Mouse (Mus musculus) spleen, postnatal 14 days (tissue): Measurements from ENCODE around the gene Smim8.
A peak's percentile ranks its signal among the peaks of the same experiment; 100 is the strongest.
"Not testable (repeated sequence)": the region's sequence is repeated elsewhere in the genome, so short reads cannot be mapped to it uniquely, and the experiment has no call there.

ENCODE experiments used
- DNase-seq, 2 experiments: peaks; one replicate each; pipeline ENCODE4 v3.0.0; 2021 to 2022; ENCODE audit warnings: low spot score in 2 of 2

The Smim8 gene

DNA sequence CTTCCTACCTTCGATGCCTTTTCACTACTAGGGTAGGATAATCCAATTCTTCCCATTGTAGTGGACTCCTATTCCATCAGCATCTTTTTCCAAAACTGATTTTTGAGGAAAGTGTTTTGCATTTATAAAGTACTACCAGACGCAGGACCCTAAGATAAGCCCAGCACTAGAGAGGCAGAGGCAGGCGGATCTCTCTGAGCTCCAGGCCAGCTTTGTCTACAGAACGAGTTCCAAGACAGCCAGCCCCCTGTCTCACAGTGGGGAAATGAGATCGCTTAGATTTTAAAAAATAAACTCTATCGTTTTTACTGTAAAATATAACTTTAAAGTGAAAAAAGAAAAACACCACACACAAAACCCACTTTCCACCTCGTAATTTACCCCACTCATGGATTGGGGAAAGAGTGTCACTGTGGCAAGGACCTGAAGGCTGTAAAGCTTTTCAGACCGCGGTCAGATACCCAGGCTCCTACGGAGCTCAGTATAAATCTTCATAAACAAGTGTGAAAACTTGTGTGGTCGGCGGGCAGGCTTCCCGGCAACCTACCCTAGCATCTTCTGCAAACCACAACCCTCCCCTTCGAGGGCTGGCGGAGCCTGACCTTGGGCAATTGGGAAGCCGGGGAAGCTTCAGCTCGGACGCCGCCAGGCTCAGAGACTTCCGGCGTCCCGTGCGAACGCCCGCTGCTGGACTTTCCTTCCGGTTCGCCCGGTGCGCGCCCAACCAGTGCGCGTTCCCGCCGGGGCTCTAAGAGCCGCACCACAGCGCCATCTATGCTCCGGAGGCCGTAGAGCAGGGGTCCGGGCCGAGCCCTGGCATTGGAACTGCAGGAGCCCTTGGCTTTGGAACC lies at the start of gene Smim8:
TSS of gene Smim8 (minus strand) at position 747 of the 851 bp plus-strand sequence.
- DNase-seq: peak; percentile 84 to 91

DNA sequence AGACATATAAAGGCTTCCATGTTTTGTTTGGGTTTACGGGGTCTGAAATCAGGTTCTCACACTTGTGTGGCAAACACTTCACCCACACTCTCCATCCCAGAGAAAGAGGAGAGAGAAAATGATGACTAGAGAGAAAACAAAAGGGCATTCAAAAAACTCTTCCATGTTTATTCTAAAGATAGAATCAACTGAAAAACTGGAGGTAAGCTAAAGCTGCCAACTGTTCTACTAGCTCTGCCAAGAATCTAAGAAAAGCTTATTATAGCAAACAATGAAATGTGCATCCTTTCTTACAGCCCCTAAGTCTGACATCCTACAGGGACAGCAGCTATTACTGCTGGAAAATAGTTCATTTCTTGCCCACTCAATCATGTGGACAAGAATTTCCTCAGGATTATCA lies 45.7 kb upstream of the Smim8 start:
- no peak for DNase-seq

DNA sequence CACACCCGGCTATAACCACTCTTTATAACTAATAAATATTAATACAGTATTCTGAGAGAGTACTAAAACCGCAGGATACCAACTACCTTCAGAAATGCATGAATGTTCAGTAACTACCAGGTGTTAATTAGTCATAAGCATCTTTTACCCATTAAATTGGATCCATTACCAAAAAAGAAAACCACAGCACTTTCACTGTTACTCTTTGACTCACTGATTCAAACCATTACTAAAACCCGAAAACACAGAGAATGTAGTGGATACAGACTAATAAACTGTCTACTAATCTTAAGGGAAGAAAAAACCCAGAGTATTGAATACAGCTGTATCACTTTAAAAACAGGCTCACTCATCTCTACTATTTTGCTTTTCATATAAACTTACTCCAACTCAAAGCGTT lies 41.7 kb upstream of the Smim8 start:
- DNase-seq: no peak

DNA sequence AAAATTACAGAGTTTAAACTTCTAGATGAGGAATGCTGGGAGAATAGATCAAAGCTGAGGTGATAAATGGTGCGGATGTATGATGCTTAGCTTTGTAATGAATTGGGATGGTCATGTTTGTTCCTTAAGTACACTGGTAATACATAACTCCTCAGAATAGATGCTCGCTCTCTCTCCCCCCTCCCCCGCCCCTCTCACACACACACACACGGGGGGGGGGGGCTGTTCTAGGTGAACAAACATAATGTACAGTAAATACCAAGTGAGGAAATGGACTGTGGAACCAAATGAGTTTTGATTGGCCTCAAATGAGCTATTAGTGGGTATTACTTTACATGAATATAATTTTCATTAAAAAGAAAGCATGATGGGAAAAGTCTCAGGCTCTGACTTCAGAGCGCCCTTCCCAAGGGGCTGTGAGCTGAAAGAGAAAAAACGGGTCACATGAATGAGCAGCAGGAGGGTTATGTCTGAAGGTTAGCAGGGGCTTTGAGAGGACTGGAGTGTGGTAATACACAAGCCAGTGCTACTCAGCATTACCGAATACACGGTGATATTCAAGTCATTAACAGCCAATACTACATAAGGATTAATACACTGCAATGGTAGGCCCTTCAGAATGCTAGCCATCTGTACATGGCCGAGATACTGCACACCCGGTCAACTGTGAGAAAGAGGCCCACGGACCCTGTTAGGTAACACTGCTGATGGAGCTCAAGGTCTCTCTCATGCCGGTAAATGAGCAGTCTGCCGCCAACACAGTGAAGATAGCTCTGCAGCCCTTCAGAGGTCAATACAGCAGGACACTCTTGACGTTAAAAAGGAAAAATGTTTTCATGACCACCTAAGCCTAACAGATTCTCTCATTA lies 23.2 kb upstream of the Smim8 start:
- no peak for DNase-seq

DNA sequence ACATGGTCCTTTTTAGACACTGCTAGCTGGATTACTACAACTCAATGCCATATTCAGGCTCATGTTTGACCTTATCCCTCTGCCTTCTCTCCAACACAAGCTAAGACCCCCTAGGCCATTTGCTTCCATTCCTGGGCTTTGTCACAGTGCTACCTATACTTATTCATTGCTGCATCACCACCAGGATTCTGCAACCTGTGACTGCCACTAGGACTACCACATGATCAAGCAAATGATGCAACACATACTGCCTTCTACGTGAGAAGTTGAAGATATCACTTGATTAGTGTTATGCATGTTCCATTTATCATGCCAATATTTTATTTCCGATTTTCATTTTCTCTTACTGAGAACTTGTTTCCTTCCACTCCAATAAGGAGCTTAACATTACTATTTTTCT lies 19.8 kb upstream of the Smim8 start:
- no peak for DNase-seq

DNA sequence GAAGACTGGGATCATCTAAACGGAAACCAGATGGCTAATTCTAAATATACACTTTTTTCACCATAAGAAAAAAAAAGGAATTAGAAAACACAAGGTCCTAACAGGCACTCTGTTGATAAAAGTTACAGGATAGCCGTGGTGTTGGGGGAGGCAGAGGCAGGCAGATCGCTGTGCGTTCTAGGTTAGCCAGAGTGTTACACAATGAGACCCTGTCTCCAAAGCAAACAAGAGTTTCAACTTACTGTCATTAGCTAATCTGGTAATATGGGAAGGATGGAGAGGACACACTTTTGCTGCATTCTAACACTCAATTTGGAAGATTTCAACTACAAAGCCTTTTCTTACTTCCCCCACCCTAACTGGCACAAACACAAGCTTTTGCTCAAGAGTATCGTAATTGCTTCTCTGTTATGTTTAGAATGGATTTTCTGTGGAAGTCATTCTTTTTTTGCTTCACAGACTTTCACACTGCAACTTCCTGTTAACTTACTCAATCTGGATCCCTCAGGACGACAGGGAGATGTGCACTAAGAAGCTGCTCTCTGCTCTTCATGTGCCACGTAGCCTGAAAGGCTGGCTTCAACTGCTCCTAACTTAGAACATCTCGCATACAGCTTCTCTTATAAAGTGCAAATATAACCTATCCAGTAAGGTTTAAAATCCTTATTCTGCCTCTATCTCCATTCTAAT lies 19.2 kb upstream of the Smim8 start:
- DNase-seq: no peak

DNA sequence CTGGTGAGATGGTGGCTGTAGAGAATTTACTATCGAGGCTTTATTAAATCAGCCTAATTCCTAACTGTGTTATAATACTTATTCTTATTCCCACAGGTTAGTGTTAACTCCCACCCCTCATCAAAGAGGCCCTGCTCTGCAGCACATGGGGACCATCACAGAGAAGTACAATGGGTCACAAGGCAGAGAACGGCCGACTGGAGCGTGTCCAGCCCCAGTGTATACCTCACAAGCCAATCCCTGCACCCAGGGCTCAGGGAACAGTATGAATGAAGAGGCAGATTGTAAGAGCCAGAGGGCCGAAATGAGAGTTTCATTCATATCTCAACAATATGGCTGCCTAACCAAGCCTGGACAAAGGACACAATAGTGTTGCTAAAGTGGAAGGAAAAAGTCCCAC lies 18.1 kb upstream of the Smim8 start:
- DNase-seq: no peak

DNA sequence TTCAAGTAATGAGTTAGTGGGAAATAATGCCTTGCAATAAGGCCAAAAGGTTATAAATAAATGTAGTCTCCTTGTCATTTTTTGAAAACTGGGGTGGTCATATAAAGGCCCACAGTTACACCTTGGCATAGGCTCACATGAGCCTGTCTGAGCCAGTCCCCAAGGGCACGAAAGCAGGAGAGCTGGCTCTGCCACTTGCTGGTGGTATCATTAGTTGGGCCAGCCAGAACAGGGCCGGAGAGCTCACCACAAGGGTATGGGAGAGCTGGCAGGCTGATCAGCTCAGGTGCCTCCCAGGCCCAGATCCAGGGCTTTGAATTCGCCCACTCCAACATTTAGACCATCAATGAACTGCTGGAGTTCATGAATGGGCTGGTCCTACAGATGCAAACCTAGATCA lies 8.3 kb upstream of the Smim8 start:
- no peak for DNase-seq

DNA sequence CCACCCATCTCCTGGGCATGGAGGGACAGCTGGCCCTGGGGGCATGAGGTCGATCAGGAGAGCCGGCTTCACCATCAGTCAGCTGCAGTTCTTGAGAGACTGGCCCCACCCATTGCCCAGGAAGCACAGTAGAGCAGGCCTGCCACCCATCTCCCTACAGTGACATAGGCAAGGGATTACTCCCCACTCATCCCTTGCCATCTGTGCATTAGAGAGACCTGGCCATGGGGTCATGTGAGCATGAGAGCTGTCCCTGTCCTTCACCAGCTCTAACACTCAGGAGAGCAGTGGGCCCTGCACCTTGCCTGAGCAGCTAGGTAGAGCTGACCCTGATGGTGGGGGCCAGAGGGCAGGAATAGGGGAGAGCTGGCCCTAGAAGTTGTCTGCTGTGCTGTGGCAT lies 7.4 kb upstream of the Smim8 start:
- DNase-seq: no peak

DNA sequence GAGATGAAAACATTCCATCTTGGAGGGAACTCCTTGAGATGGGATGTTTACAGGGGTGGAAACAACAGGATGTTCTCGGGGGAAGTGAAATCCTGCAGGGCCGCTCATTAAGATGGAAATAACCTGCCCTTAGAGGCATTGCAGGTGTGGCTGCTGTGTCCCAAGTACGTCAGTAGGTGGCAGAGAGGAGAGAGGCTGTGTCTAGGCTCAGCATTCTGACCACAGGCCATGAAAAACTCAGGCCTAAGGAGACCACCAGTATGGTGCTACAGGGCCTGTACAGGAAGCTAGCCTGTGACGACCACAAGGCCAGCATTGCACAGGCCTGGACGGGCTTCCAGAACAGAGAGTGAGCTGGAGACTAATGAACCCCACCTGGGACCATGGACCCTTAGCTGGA lies 6.6 kb upstream of the Smim8 start:
- DNase-seq: no peak

DNA sequence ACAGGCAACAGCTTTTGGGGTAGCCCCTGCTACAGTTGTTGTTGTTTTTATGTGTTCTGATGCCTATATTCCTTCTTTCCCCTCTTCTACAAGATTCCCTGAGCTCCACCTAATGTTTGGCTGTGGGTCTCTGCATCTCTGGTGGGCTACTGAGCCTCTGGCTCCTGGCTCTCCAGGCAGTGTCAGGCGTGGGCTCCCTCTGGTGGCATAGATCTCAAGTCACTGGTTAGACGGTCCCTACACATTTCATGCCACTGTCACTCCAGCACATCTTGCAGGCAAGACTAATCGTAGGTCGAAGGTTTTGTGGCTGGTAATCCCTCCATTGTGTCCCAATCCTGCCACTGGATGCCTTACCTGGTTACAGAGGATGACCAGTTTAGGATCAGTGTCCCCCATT lies 4.5 kb upstream of the Smim8 start:
- no peak for DNase-seq

DNA sequence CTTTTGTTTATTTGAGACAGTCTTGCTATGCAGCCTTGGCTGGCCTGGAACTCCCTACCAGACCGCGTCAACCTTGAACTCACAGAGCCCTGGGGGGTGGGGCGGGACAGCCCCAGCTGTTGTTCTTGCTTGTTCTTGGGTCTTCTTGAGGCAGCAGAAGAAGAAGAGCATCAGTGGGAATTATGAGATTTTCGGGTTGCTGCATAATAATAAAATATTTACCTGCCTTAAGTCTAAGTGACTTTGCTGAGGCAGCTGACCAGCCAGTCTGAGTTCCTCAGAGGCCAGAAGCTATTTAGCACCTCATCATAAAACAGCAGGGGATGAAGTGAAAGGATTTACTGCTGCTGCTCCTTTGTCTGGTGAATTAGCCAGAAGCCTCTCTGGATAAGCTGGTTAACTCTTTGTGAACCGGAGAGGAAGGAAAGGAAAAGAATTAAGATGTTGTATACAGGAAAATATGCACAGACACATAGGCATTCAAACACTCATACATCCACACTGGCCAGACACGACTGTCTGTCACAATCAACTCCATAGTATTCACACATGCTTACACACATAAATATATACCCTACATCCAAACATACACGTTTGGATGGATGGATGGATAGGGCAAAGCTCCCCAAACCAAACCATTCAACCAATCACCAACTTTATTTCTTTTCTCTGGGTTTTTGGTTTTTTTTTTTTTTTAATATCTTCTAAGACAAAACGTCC lies 6.4 kb downstream of the Smim8 start:
- DNase-seq: no peak

DNA sequence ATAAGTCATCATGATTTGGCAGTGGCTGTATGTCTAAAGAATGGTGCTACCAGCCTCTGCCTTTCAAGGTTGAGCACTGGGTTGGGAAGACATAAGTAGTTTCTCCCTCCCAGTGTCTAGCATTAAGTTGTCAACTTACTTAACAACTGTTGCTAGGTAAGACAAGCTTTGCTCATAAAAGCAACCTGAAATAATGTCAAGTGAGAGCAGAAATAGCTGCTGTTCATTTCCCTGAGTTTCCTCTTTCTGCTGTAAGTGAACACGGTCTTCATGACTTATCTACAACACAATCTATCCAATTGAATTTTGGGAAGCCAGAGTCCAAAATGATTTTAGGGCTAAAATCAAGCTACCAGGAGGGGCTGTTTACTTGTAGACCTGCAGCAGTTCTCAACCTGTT lies 22.1 kb downstream of the Smim8 start, which contains the start of gene Gm136:
TSS of gene Gm136 (minus strand) at position 101 of the 400 bp plus-strand sequence.
- no peak for DNase-seq

DNA sequence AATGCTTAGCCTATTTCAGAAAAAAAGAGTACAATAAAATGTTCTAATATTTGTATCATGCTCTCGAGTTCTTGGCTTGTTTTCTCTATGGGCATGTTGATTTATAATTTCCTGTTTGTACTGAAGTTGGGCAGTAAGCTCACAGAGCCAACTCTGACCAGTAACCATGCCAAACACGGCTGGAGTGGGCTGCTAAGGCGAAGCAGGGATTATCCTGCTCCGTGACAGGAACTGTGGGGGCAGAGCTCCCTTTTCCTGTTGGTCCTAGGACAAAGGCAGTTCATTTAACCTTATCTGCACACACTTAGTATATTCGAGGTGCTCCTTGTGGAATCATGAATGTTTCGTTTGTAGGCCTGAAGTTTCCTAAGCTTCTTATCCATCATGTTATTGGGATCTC lies 29.0 kb downstream of the Smim8 start:
- no peak for DNase-seq

DNA sequence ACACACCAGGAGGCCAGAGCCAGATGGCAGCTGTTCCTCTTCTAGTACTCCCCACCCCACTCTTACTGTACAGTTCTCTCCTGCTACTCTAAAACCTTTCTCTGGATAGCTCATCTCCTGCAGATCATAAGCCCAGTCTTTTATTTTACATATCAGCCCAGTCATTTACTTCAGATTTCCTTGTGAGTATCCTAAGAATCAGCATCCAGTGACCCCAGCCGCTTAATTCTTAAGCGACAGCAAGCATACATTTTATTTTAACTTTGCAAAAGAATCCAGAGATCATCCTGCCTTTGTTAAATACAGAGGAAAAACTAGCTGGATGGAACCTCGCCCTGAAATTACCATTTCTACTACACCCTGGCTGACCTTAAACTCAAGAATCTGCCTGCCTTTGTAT lies 43.8 kb downstream of the Smim8 start:
- no peak for DNase-seq

DNA sequence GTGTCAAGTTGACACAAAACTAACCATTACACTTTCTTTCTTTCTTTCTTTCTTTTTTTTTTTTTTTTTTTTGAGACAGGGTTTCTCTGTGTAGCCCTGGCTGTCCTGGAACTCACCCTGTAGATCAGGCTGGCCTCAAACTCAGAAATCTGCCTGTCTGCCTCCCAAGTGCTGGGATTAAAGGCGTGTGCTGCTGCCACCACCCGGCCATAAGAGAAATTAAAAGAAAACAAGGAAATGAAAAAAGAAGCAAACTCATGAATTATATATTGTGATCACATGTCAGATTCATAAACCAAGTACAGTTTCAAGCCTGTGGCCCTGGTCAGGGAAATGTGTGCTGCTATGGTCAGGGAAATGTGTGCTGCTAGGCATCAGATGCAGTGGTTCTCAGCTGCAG lies 44.8 kb downstream of the Smim8 start:
- not testable (repeated sequence) for DNase-seq

DNA sequence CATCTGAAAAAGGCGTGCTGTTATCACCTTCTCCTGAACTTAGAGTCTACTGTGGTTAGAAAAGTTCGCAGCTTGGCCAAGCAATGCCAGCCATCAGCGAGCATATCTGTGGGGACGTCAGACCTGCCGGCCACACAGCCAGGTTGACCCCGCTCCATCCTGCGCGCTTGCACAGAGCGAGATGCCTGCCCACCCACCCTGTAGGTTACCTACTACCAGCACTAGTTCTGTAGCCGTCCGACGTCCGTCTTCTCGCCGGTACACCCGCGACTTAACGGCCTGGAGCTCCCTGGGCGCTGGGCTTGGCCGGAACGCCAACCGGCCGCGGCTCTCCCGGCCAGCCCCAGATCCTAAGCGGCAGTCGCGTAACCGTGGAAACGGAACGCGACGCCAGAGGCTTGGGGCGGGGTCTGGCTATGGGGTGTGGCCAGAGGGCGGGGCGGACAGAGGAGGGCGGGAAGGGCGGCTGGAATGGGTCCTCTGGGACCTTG lies 48.3 kb downstream of the Smim8 start, which contains the start of gene Cfap206:
TSS of gene Cfap206 (minus strand) at position 356 of the 491 bp plus-strand sequence.
- peak in 1 of 2 experiments; percentile 29 for DNase-seq

DNA sequence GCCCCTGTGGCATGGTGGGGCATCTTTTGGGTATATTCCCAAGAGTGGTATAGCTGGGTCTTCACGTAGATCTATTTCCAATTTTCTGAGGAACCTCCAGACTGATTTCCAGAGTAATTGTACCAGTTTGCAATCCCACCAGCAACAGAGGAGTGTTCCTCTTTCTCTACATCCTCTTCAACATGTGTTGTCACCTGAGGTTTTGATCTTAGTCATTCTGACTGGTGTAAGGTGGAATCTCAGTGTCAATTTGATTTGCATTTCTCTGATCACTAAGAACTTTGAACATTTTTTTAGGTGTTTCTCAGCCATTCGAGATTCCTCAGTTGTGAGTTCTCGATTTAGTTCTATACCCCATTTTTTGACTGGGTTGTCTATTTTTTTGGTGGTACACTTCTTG lies 52.5 kb downstream of the Smim8 start:
- not testable (repeated sequence) for DNase-seq

DNA sequence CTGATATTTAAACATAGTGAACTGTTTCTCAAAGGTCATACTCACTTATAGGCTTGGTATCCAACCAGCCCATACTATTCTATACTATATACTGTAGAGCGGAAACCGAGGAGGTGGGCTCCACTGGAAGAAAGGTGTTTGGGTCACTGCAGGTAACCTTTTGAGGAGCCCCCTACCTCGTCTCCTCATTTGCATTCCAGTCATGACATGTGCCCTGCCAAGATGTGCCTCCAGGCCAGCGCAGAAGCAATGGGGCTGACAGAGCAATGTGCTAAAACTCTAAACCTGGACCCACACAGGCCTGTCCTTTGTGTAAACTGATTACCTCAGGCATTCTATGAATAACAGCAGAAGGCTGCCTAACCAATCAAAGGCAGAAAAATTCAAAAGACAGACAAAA lies 53.9 kb downstream of the Smim8 start:
- no peak for DNase-seq

DNA sequence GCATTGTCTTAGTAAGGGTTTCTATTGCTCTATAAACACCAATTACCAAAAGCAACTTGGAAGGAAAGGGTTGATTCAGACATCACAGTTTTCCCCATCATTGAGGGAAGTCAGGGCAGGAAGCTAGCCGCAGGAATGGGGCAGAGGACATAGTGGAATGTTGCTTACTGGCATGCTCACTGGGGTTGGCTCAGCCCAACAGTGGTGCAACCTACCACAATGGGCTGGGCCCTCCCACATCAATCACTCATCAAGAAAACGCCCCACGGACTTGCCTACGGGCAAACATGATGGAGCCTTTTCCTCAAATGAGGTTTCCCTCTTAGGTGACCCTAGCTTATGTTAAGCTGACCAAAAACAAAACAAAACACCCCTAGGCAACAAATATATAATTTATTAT lies 55.0 kb downstream of the Smim8 start:
- no peak for DNase-seq
